Mouse (Mus musculus) lung, postnatal 0 days (tissue): ENCODE results near the gene Herpud2. TPM values are rescaled to one million over a fixed set of nuclear protein-coding genes. Genes with fewer than 3 reads are reported as not detected.
A peak's percentile ranks its signal among the peaks of the same experiment; 100 is the strongest.

ENCODE experiments used
- ATAC-seq: fragments of 200-750 bp; cut with Nextera tagmentation; 2 replicates; pipeline ENCODE4 v1.8.0; 2017; ENCODE audit warnings: moderate library complexity
- DNase-seq: peaks from one replicate; pipeline ENCODE4 v3.0.0-alpha.2; 2016; ENCODE audit warnings: low spot score
- H3K27ac ChIP-seq: fragments of 300-500 bp; sonication (generic); 2 replicates; pipeline ENCODE4 v1.5.1; 2014; ENCODE audit warnings: antibody characterized with exemption, mild to moderate bottlenecking, low read length, mixed read lengths
- H3K27me3 ChIP-seq: fragments of 300-500 bp; sonication (generic); replicated peaks from 2 replicates; pipeline ENCODE4 v1.6.1; 2014; ENCODE audit warnings: low read length, mixed read lengths; ENCODE audit not compliant: insufficient read depth
- H3K36me3 ChIP-seq: fragments of 300-500 bp; sonication (generic); 2 replicates; pipeline ENCODE4 v1.6.1; 2014; ENCODE audit warnings: low read length, mixed read lengths; ENCODE audit not compliant: insufficient read depth
- H3K4me1 ChIP-seq: fragments of 300-500 bp; sonication (generic); 2 replicates; pipeline ENCODE4 v1.6.1; 2014; ENCODE audit warnings: antibody characterized with exemption, low read depth, low read length, mixed read lengths; ENCODE audit not compliant: insufficient read depth
- H3K4me2 ChIP-seq: fragments of 300-500 bp; sonication (generic); replicated peaks from 2 replicates; pipeline ENCODE4 v1.6.1; 2014; ENCODE audit warnings: low read depth, mild to moderate bottlenecking, low read length, moderate library complexity, mixed read lengths
- H3K4me3 ChIP-seq: fragments of 300-500 bp; sonication (generic); 2 replicates; pipeline ENCODE4 v1.5.1; 2014; ENCODE audit warnings: low read depth, low read length
- H3K9ac ChIP-seq: fragments of 300-500 bp; sonication (generic); replicated peaks from 2 replicates; pipeline ENCODE4 v1.6.1; 2014; ENCODE audit warnings: low read depth, mild to moderate bottlenecking
- H3K9me3 ChIP-seq: fragments of 300-500 bp; sonication (generic); 2 replicates; pipeline ENCODE4 v1.6.1; 2016; ENCODE audit warnings: low read length, mixed read lengths
- CTCF ChIP-seq: IDR thresholded peaks from 2 replicates; pipeline ENCODE4 v1.5.1; 2016; ENCODE audit warnings: antibody characterized with exemption, mild to moderate bottlenecking
- EP300 ChIP-seq: IDR thresholded peaks from 2 replicates; pipeline ENCODE4 v1.6.1; 2016; ENCODE audit warnings: antibody characterized with exemption, mild to moderate bottlenecking, control low read depth
- WGBS: fragments of 180-500 bp; shearing (Covaris S2); extraction: QIAGEN DNeasy Blood & Tissue Kit; methylation state at CpG from one replicate; pipeline ENCODE4 v1.1.7; 2014; 5-methylcytosine and 5-hydroxymethylcytosine counted together
- polyA plus RNA-seq: library from polyadenylated mRNA; unstranded; fragments of >200 nt; fragmentation: Nextera tagmentation; extraction: Ambion mirVana; gene quantifications from 2 replicates; pipeline ENCODE4 v1.2.1, GENCODE M21; 2015

The Herpud2 gene
- polyA plus RNA-seq, 1 experiment from 2014 or later: 36.2 TPM

GRCm38 (mm10) chr9:25184606-25185005 lies 33.0 kb upstream of the Herpud2 start:
- Histone ChIP-seq H3K9ac (no peak overlapping the region), H3K4me2 (no peak overlapping the region), H3K27me3 (no peaks in the 10 kb centered on the region), H3K36me3 (no peaks in the 10 kb centered on the region), H3K27ac (no peak overlapping the region), H3K4me3 (no peak overlapping the region), H3K4me1 (no peaks in the 10 kb centered on the region), H3K9me3 (no peaks in the 10 kb centered on the region)
- DNase-seq: no peak
- no peak for ATAC-seq
- TF ChIP-seq CTCF: no peak
- TF ChIP-seq EP300: no peak
- 68% methylated on average over 2 of the region's 2 CpGs for WGBS

GRCm38 (mm10) chr9:25178066-25178465 lies 26.4 kb upstream of the Herpud2 start:
- no peaks in the 10 kb centered on the region for H3K36me3 ChIP-seq
- TF ChIP-seq CTCF (no peak), EP300 (no peak)
- no peak for ATAC-seq
- DNase-seq: no peak
- no peak overlapping the region for H3K4me2 ChIP-seq
- no peak overlapping the region for H3K27ac ChIP-seq
- 82% methylated on average over 3 of the region's 3 CpGs for WGBS
- H3K4me1 ChIP-seq: peaks cover 7% of the 10 kb centered on the region; the same call in 1 of the 2 replicates
- no peaks in the 10 kb centered on the region for H3K9me3 ChIP-seq
- no peak overlapping the region for H3K9ac ChIP-seq
- H3K27me3 ChIP-seq: no peaks in the 10 kb centered on the region
- H3K4me3 ChIP-seq: no peak overlapping the region

GRCm38 (mm10) chr9:25177201-25177600 lies 25.6 kb upstream of the Herpud2 start:
- Histone ChIP-seq H3K4me1 (peaks cover 7% of the 10 kb centered on the region; the same call in 1 of the 2 replicates), H3K27ac (no peak overlapping the region), H3K4me3 (no peak overlapping the region), H3K4me2 (no peak overlapping the region), H3K36me3 (no peaks in the 10 kb centered on the region), H3K9ac (no peak overlapping the region), H3K9me3 (no peaks in the 10 kb centered on the region), H3K27me3 (no peaks in the 10 kb centered on the region)
- no peak for TF ChIP-seq CTCF
- TF ChIP-seq EP300: no peak
- 79% methylated on average over 5 of the region's 5 CpGs for WGBS
- ATAC-seq (no peak), DNase-seq (no peak)

GRCm38 (mm10) chr9:25176562-25176961 lies 24.9 kb upstream of the Herpud2 start:
- ATAC-seq (peak; percentile 57), DNase-seq (peak; percentile 69)
- WGBS: 29% methylated on average over 1 of the region's 1 CpGs
- H3K27me3 ChIP-seq: no peaks in the 10 kb centered on the region
- H3K9ac ChIP-seq: no peak overlapping the region
- no peak overlapping the region for H3K27ac ChIP-seq
- H3K4me3 ChIP-seq: no peak overlapping the region
- TF ChIP-seq CTCF: no peak
- no peaks in the 10 kb centered on the region for H3K9me3 ChIP-seq
- peaks cover 7% of the 10 kb centered on the region; the same call in 1 of the 2 replicates for H3K4me1 ChIP-seq
- no peak overlapping the region for H3K4me2 ChIP-seq
- H3K36me3 ChIP-seq: no peaks in the 10 kb centered on the region

- no peaks in the 10 kb centered on the region for H3K9me3 ChIP-seq
- H3K4me1 ChIP-seq: peaks cover 7% of the 10 kb centered on the region; the same call in 1 of the 2 replicates
- ATAC-seq (no peak), DNase-seq (no peak)
- TF ChIP-seq EP300: no peak
- no peaks in the 10 kb centered on the region for H3K36me3 ChIP-seq
- no peak overlapping the region for H3K9ac ChIP-seq
- no peak overlapping the region for H3K4me2 ChIP-seq
- WGBS: 79% methylated on average over 6 of the region's 6 CpGs
- no peak overlapping the region for H3K4me3 ChIP-seq
- H3K27ac ChIP-seq: no peak overlapping the region
- no peaks in the 10 kb centered on the region for H3K27me3 ChIP-seq
Measured at GRCm38 (mm10) chr9:25175978-25176377, 24.4 kb upstream of the Herpud2 start.

GRCm38 (mm10) chr9:25175039-25175442 lies 23.4 kb upstream of the Herpud2 start:
- Histone ChIP-seq H3K9ac (no peak overlapping the region), H3K4me2 (no peak overlapping the region; the same call in none of the 2 replicates)

GRCm38 (mm10) chr9:25174614-25175013 lies 23.0 kb upstream of the Herpud2 start:
- H3K4me2 ChIP-seq: no peak overlapping the region; the same call in 1 of the 2 replicates
- peaks cover 7% of the 10 kb centered on the region; the same call in 1 of the 2 replicates for H3K4me1 ChIP-seq
- H3K27ac ChIP-seq: peak overlapping the region; percentile 45
- no peaks in the 10 kb centered on the region for H3K27me3 ChIP-seq
- WGBS: 43% methylated on average over 5 of the region's 5 CpGs
- DNase-seq (peak; percentile 55), ATAC-seq (no peak)
- TF ChIP-seq CTCF (no peak), EP300 (no peak)
- H3K9ac ChIP-seq: no peak overlapping the region
- H3K4me3 ChIP-seq: no peak overlapping the region
- no peaks in the 10 kb centered on the region for H3K9me3 ChIP-seq
- no peaks in the 10 kb centered on the region for H3K36me3 ChIP-seq

More at GRCm38 (mm10) chr9:25175039-25175442, 23.4 kb upstream of the Herpud2 start:
- WGBS: 12% methylated on average over 5 of the region's 5 CpGs
- DNase-seq (peak; percentile 83), ATAC-seq (peak; percentile 54)
- Histone ChIP-seq H3K27ac (peak overlapping the region; percentile 45), H3K4me1 (peaks cover 7% of the 10 kb centered on the region; the same call in 1 of the 2 replicates), H3K4me3 (no peak overlapping the region), H3K9me3 (no peaks in the 10 kb centered on the region), H3K36me3 (no peaks in the 10 kb centered on the region), H3K27me3 (no peaks in the 10 kb centered on the region)
- TF ChIP-seq EP300 (peak; percentile 59), CTCF (peak; percentile 41)
